Mouse (Mus musculus) ES-Bruce4 (cell line): Measurements from ENCODE around the gene Kalrn.

Experiments
- CTCF ChIP-seq: IDR thresholded peaks from one replicate; pipeline ENCODE4 v1.8.1; 2011; ENCODE audit warnings: low read depth, low read length
- EP300 ChIP-seq: IDR thresholded peaks from 2 replicates; pipeline ENCODE4 v1.6.1; 2011; ENCODE audit warnings: low read depth, low read length; ENCODE audit not compliant: insufficient read depth

GRCm38 (mm10) chr16:34504250-34504649 lies 69.1 kb downstream of the Kalrn start:
- no peak for TF ChIP-seq CTCF
- TF ChIP-seq EP300 = no peak
